Mouse (Mus musculus) brain, embryonic 14.5 days (tissue): Measurements from ENCODE around the gene H2-M10.5.

Source experiments
- CTCF ChIP-seq: fragments of 200-500 bp; IDR thresholded peaks from 2 replicates; pipeline ENCODE4 v1.5.1; 2012; ENCODE audit warnings: inconsistent platforms, mild to moderate bottlenecking, moderate library complexity, borderline replicate concordance; ENCODE audit not compliant: insufficient read depth, insufficient read length; ENCODE audit errors: extremely low read depth
- POLR2A ChIP-seq: fragments of 200-500 bp; IDR thresholded peaks from 2 replicates; pipeline ENCODE4 v1.6.1; 2012; ENCODE audit warnings: mild to moderate bottlenecking, inconsistent platforms, borderline replicate concordance; ENCODE audit not compliant: poor library complexity, insufficient read depth, insufficient read length, severe bottlenecking; ENCODE audit errors: extremely low read depth

DNA sequence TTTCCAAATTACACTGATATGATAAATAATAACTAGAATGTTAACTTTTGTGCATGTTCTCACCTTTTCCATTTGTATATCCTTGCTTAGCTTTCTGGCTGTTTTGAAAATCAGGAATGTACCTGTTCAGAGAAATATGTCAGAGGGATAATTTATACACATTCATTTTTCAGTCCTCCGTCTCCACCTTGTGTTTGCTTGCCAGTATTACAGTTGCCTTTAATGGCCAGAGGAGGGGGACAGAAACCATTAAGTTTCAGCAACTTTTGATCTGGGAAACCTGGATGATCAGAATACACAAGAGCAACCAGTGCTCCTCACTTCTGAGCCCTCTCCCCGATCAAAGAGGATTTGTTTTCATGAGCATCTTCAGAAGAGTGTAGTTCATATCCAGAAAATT is 46.7 kb upstream of the H2-M10.5 start:
- TF ChIP-seq CTCF (peak; percentile 60), POLR2A (no peak)
